Mouse (Mus musculus): ENCODE results near the gene Plxdc1. TPM values are rescaled to one million over a fixed set of nuclear protein-coding genes. Genes with fewer than 3 reads are reported as not detected.

Gene Plxdc1
- 0.35 TPM for polyA plus RNA-seq (2014; fragmentation: Illumina TruSeq; extraction: RNeasy Lipid Tissue Mini Kit (QIAGEN cat#74804); ENCODE audit: low read depth, low replicate concordance)

DNA sequence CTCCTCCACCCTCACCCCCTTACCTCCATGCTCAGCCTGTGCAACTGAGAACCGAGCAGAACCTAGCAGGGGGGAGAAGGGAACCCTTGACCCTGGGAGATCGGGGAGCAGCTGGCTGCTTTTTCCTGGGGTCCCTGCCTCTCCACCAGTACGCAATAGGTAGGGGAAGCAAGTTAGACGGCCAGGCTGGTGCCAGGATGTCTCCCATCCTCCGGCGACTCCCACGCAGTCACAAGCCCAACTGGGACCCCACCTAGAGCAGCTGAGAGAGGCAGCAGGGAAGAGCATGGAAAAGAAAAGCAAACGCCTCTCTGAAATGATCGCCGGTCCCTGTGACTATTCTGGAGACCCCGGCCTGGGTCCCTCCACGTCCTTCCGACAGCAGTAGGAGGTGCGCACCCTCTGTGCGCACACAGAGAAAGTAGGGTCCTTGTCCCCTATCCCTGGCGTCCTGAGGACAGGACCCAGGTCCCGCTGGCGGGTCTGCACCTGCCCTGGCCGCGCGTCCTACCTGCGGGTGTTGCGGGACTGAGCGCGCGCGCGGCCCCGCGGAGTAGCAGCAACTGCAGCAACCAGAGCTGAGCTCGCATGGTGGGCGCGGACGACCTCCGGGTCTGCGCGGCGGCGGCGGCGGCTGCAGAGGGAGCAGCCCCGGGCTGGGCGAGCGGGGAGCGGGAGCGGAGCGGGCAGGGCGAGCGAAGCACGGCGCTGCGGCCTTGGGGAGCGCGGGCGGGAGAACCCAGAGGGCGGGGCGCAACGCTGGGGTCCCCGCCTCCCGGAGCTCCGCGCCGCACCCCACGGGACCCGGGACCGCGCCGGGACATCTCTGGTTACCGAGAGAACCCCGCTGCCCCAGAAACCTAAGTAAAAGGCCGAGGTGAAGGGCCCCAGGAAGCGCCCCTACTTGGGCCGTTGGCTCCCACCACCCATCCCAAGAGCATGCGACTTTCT lies at the start of gene Plxdc1:
Plxdc1 (minus strand) TSS at position 718 of the 951 bp plus-strand sequence.

DNA sequence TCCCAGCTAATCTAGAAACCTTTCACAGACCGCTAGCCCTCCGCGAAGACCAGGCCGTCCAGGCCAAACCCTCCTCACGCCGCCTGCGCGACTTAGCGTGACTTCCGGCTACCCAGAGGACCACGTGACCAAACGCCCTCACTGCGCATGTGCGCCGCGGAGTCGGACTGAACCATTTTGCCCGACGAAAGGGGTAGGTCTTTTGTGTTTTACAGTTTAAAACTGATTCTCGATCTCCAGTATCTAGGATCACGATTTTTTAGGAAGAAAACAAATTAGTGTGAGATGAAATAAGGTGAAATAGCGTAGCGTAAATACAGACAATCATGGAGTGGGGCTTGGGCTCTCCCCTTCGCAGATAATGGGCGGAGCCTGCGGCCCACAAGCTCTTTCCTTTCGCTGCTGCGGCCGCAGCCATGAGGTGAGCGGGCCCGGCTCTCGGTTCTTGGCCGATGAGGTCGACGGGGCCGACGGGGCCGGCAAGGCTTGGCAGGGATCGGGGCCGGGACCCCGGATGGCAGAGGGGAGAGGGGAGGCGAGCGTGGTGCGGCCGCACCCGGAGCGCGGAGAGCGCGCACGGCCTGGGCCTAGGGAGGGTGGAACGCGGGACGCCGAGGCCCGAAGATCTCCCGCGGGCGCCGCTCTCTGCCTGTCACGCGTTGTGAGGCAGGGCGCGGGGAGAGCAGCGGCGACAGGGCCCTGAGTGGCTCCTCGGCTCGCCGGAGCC lies 40.5 kb upstream of the Plxdc1 start, which contains the start of gene Rpl19:
Rpl19 (plus strand) TSS at position 141 of the 727 bp plus-strand sequence.

DNA sequence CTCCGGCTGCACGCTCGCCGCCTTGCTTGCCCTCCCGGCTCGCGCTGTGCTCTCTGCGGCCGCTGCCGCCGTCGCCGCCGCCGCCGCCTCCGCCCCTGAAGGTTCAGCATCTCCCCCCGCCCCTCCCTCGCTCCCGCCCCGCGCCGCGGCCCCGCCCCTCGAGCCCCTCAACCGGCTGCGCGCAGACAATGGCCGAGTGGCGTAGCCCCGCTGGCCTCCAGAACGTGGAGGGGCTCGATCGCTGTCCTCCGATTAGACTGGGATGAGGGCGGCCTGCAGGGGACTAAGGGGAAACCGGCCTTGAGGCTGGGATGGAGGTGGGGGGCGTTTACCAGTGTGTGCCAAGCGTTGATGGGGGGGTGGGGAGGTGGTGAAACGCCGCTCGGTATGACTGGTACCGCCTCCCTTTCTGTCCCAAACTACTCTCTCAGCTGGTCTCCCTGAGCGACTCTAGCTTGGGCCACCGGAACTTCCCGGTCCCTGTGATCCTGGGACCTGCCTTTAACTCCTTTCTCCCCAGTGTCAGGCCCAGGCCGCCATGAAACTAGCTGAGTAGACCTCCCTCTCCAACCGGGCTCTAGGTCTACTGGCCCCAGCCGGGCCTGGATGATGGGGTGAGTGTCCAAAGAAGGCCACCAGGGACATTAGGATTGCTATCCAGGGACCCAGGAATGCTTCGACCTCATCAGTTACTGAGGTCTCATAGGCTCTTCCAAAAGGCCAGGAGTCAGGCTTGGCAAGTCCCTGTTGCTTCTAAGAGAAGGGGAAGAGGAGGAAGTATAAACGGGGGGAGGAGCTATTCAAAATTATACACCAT lies 36.5 kb upstream of the Plxdc1 start, which contains the start of gene Cacnb1:
Cacnb1 (minus strand) TSS at position 480 of the 817 bp plus-strand sequence.

DNA sequence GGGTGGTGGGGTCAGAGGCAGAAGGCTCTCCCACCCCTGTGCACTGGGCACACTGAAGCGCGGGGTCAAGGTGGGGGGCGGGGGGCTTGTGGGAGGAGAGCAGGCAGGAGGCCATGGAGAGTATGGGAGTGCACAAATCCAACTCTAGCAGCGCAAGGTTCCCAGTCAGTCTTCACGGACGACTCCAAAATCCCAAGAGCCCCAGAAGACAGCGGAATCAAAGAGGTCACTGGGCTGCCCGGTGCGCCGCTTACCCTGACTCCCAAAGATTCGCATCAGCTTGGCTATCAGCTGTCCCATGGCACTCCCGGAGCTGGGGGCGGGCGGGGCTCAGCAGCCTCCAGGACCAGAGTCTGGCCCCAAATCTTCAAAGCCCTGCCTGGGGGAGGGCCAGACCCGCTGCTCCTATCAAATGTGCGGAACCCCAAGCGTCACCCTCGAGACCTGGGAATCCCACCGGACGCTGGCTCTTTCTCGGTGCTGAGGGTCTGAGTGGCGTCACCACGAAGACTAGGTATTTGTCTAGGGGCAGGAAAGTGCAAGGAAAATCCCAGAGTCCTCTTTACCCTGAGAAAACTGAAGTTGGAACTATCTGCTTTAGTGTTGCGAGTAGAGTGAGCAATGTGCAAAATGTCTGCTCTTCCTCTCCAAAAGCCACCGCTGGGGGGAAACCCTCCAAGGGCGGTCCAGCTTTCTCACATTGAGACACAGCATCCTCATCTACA lies 9.5 kb upstream of the Plxdc1 start, which contains the start of gene Arl5c:
Arl5c (minus strand) TSS at position 618 of the 725 bp plus-strand sequence.

DNA sequence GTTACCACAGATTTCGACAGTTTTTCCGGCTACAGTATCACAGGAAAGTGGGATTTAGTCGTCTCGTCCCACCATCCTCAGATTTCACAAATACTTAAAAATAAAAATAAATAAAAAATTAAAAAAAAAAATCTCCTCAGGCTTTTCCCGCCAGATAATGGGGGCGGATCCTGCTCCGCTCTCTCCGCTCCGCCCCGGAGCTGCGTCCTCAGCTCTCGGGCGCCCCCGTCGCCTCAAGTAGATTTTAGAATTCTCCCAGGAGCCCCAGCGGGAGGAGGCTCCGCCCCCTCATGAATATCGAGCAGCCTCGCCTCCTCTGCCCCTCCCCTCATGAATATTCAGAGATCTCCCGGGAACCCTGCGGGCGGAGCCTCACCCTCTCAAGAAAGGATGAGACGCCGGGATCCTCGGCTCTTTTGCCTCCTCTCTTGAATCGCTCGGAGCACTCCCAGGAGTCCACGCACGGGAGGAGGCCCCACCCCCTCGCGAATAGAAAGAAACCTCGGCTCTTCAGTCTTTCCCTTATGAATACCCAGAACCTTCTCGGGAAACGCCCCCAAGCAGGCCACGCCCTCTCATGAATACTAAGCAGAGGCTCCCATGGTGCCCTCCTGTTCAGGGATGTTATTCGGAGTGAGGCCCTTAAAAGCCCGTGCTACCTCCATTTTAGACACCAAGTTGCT lies 102.2 kb downstream of the Plxdc1 start, which contains the start of gene Fbxo47:
Fbxo47 (minus strand) TSS at position 237 of the 683 bp plus-strand sequence.

Other genes with a start within 250 kb of the Plxdc1 start
- 17.1 TPM for gene Pip4k2b, start 241.7 kb downstream of the Plxdc1 start, polyA plus RNA-seq (2014; fragmentation: Illumina TruSeq; extraction: RNeasy Lipid Tissue Mini Kit (QIAGEN cat#74804); ENCODE audit: low read depth, low replicate concordance)
- gene Cwc25, start 219.9 kb downstream of the Plxdc1 start, polyA plus RNA-seq (2014; fragmentation: Illumina TruSeq; extraction: RNeasy Lipid Tissue Mini Kit (QIAGEN cat#74804); ENCODE audit: low read depth, low replicate concordance) = 20.1 TPM
- not detected for gene 1700001P01Rik, start 210.5 kb downstream of the Plxdc1 start, polyA plus RNA-seq (2014; fragmentation: Illumina TruSeq; extraction: RNeasy Lipid Tissue Mini Kit (QIAGEN cat#74804); ENCODE audit: low read depth, low replicate concordance)
- 1,551 TPM for gene Rpl23, start 204.0 kb downstream of the Plxdc1 start, polyA plus RNA-seq (2014; fragmentation: Illumina TruSeq; extraction: RNeasy Lipid Tissue Mini Kit (QIAGEN cat#74804); ENCODE audit: low read depth, low replicate concordance)
- 49.3 TPM for gene Lasp1, start 187.4 kb downstream of the Plxdc1 start, polyA plus RNA-seq (2014; fragmentation: Illumina TruSeq; extraction: RNeasy Lipid Tissue Mini Kit (QIAGEN cat#74804); ENCODE audit: low read depth, low replicate concordance)
- gene B230217C12Rik, start 145.7 kb downstream of the Plxdc1 start, polyA plus RNA-seq (2014; fragmentation: Illumina TruSeq; extraction: RNeasy Lipid Tissue Mini Kit (QIAGEN cat#74804); ENCODE audit: low read depth, low replicate concordance) = 9.6 TPM
- gene Fbxo47, start 102.3 kb downstream of the Plxdc1 start, polyA plus RNA-seq (2014; fragmentation: Illumina TruSeq; extraction: RNeasy Lipid Tissue Mini Kit (QIAGEN cat#74804); ENCODE audit: low read depth, low replicate concordance) = 4.6 TPM
- not detected for gene Arl5c, start 9.7 kb upstream of the Plxdc1 start, polyA plus RNA-seq (2014; fragmentation: Illumina TruSeq; extraction: RNeasy Lipid Tissue Mini Kit (QIAGEN cat#74804); ENCODE audit: low read depth, low replicate concordance)
- 0.29 TPM for gene Cacnb1, start 36.6 kb upstream of the Plxdc1 start, polyA plus RNA-seq (2014; fragmentation: Illumina TruSeq; extraction: RNeasy Lipid Tissue Mini Kit (QIAGEN cat#74804); ENCODE audit: low read depth, low replicate concordance)
- 96.6 TPM for gene Rpl19, start 40.3 kb upstream of the Plxdc1 start, polyA plus RNA-seq (2014; fragmentation: Illumina TruSeq; extraction: RNeasy Lipid Tissue Mini Kit (QIAGEN cat#74804); ENCODE audit: low read depth, low replicate concordance)
- not detected for gene Stac2, start 67.0 kb upstream of the Plxdc1 start, polyA plus RNA-seq (2014; fragmentation: Illumina TruSeq; extraction: RNeasy Lipid Tissue Mini Kit (QIAGEN cat#74804); ENCODE audit: low read depth, low replicate concordance)
- gene Fbxl20, start 164.0 kb upstream of the Plxdc1 start, polyA plus RNA-seq (2014; fragmentation: Illumina TruSeq; extraction: RNeasy Lipid Tissue Mini Kit (QIAGEN cat#74804); ENCODE audit: low read depth, low replicate concordance) = 30.2 TPM
- gene Med1, start 206.8 kb upstream of the Plxdc1 start, polyA plus RNA-seq (2014; fragmentation: Illumina TruSeq; extraction: RNeasy Lipid Tissue Mini Kit (QIAGEN cat#74804); ENCODE audit: low read depth, low replicate concordance) = 59.5 TPM
- gene Cdk12, start 216.6 kb upstream of the Plxdc1 start, polyA plus RNA-seq (2014; fragmentation: Illumina TruSeq; extraction: RNeasy Lipid Tissue Mini Kit (QIAGEN cat#74804); ENCODE audit: low read depth, low replicate concordance) = 40.4 TPM

Data from adrenal gland, adult 10 weeks (tissue).